Mouse (Mus musculus) A20 (cell line): ENCODE measurements at regions not wholly inside any gene's neighbourhood (a gene's known extent, or its start where the extent isn't known, plus 50 kb on each side); places are given as distances from the start of the nearest gene placed in this dataset.

Experiments used
- DNase-seq: peaks from one replicate; pipeline ENCODE4 v3.0.0-alpha.2; 2011; ENCODE audit warnings: low read depth, low spot score

DNA sequence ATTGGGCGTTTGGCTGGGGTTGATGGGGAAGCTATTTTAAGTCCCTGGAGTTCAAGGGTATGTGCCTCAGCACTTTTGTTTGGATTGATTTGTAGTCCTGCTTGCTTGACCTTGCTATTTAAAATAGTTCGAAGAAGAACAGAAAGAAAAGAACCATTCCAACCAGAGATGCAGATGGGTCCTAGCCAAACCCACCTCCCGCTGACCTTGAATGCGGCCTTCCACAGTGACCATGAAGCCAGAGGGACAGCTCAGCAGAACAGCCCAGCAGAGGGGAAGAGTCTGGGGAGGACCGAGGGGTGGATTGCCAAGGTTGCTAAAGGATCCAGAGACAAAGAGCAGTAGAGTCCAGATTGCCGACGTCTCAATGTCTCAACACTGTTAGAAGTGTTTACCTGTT, 76.6 kb upstream of the Zfp618 start:
- no peak for DNase-seq

DNA sequence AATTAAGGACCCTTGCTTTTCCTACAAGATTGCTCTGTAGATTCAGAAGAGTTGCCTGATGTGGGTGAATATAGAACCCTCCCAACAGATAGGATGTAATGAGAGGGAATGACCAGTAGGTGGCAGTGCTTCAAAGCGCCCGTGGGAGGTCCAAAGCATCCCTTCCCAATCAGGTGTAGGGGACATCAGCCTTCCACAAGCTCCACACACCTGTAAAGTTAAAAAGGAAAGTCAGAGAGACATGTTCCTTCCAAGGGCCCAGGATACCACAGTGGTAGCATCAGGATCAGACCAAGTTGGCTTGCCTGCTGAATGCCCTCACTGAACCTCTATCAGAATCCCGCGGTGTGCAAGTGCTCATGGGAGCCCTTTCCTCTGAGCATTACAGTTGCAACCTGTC, 75.7 kb upstream of the Zfp618 start:
- peak; percentile 39 for DNase-seq

DNA sequence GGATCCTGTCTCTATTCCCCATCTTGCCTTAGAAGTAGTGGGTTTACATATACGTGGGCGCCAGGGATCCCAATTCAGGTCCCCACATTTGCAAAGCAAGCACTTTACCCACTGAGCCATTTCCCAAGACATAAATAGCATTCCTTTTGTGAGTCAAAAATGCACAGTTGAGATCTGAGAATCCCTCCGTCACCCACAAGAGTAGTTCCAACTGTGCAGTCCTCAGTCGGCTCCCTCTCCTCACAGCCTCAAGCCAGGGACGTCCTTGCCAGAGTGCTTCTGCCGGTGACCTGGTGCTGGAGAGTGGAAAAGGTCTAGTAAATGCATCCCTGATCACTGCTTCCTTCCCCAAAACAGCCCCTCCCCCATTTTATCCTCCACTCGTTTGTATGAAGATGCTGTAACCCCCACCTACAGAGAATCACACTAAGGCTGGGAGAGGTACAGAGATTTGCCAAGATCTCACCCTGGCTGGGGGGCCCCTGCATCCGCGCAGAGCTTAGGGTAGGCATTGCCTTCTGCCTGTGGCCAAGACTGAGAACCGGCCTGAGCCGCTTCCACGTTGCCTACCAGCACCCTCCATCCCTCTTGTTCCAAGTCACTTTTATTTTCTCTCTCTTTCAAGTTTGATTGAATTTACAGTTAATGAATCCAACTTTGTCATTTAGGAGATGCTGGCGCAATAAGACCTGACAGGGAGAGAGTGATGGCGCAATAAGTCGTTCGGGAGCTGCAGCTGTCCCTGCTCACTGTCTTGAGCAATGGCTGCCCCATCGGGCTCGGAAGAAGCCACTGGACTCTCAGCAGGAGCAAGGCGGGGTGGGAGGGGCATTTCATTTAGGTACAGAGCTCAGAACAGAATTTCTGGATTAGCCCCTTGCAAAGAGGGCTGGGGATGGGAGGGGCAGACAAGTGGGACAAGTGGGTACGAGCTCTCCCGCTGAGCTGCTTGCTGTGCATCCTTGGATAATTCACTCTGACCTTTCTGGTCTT, 74.5 kb upstream of the Zfp618 start:
- DNase-seq: no peak

DNA sequence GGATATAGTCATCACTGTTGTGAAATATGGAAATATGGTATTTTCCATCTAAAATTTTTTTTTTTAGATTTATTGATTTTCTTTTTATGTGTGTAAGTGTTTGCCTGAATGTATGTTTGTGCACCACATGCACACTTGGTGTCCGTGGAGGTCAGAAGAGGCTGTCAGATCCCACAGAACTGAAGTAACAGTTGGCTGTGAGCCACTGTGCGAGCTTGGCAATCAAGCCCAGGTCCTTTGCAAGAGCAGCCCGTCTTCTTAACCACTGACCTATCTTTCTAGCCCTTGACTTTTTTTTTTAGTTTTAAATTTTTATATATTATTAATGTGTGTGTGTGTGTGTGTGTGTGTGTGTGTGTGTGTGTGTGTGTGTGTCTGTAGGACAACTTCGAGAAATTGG, 52.5 kb upstream of the Zfp618 start:
- no peak for DNase-seq
